Mouse (Mus musculus) heart, adult 2 months (tissue): ENCODE data around the gene Ift122.

Experiments used
- CTCF ChIP-seq: fragments of 200-600 bp; IDR thresholded peaks from 2 replicates; pipeline ENCODE4 v1.8.1; 2022; ENCODE audit warnings: antibody characterized with exemption, mild to moderate bottlenecking, moderate library complexity
- EP300 ChIP-seq: fragments of 200-500 bp; IDR thresholded peaks from 2 replicates; pipeline ENCODE4 v1.6.1; 2011; ENCODE audit warnings: low read depth, low read length, control low read depth; ENCODE audit not compliant: insufficient read depth
- POLR2A ChIP-seq: fragments of 200-500 bp; IDR thresholded peaks from 2 replicates; pipeline ENCODE4 v1.6.1; 2011; ENCODE audit warnings: mild to moderate bottlenecking, low read depth, low read length, control low read depth; ENCODE audit not compliant: insufficient read depth

GRCm38 (mm10) chr6:115897117-115897516 lies 43.8 kb downstream of the Ift122 start:
- no peak for TF ChIP-seq CTCF
- no peak for TF ChIP-seq EP300
- no peak for TF ChIP-seq POLR2A
